Mouse (Mus musculus): ENCODE measurements around the gene Nkpd1. TPM values are rescaled to one million over a fixed set of nuclear protein-coding genes. Genes with fewer than 3 reads are reported as not detected.

Nkpd1 gene
- total and polyA plus RNA-seq, 3 experiments, result 0.06 TPM; not detected in 2

DNA sequence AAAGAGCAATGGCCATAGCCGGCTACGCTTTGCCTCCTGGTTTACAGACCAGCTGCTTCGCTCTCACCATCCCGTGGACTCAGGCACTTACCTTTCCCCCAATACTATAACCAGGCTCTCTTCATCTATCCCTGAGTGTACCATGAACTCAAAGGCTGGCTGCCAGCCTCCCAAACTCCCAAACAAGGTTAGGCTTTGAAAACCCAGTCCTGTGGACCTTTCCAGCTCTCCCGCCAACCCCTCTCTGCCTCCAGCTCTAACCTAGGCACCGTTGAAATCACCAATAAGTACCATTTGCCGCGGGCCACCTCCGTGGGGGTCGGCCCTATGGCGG lies 43.8 kb downstream of the Nkpd1 start:
- peaks cover 9% of the 10 kb centered on the region for H3K79me2 ChIP-seq (replicated peaks; ENCODE audit: control insufficient read depth, insufficient read depth, low read length)
- no peak for DNase-seq
- intact Hi-C loops (cut with DNase I), result loop anchor here (5.0 kb wide), 1 partner anchor 104 kb away; the partner anchor contains the start of gene Mark4
- H3K27me3 ChIP-seq (ENCODE audit: control insufficient read depth, insufficient read depth, low read length), result no peaks in the 10 kb centered on the region
- no peaks in the 10 kb centered on the region; the same call in none of the 2 replicates for H3K36me3 ChIP-seq (ENCODE audit: control insufficient read depth, insufficient read depth, low read length)
- peaks cover 37% of the 10 kb centered on the region for H3K4me1 ChIP-seq (ENCODE audit: control insufficient read depth, insufficient read depth, low read length)
- peak overlapping the region; percentile 99 for H3K27ac ChIP-seq
- H3K9ac ChIP-seq (ENCODE audit: low read depth, low read length), result peak overlapping the region; percentile 78
- no peak for TF ChIP-seq EP300 (IDR thresholded peaks at IDR 0.05; ENCODE audit: insufficient read depth, low read depth, low read length)
- no peak for TF ChIP-seq CTCF (IDR thresholded peaks at IDR 0.05)
- TF ChIP-seq POLR2A (IDR thresholded peaks at IDR 0.05; ENCODE audit: insufficient read depth, low read depth, low read length), result no peak
- H3K4me3 ChIP-seq, result peak overlapping the region; percentile 96
- whole genome bisulfite sequencing, result under 1% methylated on average over 11 of the region's 11 CpGs

DNA sequence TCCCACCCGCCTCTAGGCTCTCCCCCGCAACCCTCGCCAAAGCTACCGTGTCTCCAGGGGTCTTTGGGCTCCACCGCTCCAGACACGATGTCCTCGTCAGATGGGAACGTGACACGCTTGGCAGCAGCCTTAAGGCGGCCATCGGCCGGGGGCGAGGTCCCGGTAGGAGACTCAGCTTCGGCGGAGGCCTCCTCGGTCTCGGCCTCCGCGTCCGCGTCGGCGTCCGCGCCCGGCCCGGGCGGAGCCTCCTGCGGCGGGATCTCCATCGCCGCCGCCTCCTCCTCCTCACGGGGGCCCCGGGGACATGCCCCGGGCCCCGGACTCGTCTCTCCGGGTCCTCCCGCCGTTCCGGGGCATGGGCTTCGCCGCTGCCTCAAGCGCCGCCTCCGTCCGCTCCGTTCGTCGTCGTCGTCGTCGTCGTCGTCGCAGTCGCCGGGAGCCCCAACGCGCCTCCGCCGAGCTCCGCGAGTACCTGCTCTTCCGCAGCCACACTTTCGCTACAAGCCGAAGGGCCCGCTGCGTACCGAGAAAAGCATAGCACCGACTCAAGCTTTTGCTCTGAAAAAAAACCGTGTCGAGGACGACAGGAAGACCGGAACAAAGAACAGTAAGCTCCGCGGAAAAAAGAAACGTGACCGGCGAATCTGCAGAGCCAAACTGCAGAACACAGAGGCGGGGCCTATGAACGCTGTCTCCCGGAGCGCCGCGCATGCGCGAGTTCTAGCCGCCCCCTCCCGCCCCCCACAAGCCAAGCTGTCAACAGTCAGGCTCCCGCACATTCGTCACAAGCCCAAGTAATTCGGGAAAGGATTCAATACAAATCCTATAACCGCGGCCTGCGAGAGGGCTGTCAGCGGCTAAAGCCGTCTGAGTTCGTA lies 44.4 kb downstream of the Nkpd1 start:
- Histone ChIP-seq H3K27ac (peak overlapping the region; percentile 99), H3K27me3 (ENCODE audit: control insufficient read depth, insufficient read depth, low read length) (no peaks in the 10 kb centered on the region), H3K79me2 (replicated peaks; ENCODE audit: control insufficient read depth, insufficient read depth, low read length) (peaks cover 6% of the 10 kb centered on the region), H3K4me1 (ENCODE audit: control insufficient read depth, insufficient read depth, low read length) (peaks cover 33% of the 10 kb centered on the region), H3K36me3 (ENCODE audit: control insufficient read depth, insufficient read depth, low read length) (no peaks in the 10 kb centered on the region; the same call in none of the 2 replicates), H3K9ac (ENCODE audit: low read depth, low read length) (peak overlapping the region; percentile 78), H3K4me3 (peak overlapping the region; percentile 96)
- WGBS, result under 1% methylated on average over 102 of the region's 102 CpGs
- intact Hi-C loops (cut with DNase I), result loop anchor here (2.0 to 5.0 kb wide), 2 partner anchors 43 to 105 kb away; partner anchors contain the start of genes Clasrp and Mark4
- TF ChIP-seq POLR2A (IDR thresholded peaks at IDR 0.05; ENCODE audit: insufficient read depth, low read depth, low read length), result peak; percentile 53
- no peak for TF ChIP-seq EP300 (IDR thresholded peaks at IDR 0.05; ENCODE audit: insufficient read depth, low read depth, low read length)
- TF ChIP-seq CTCF (IDR thresholded peaks at IDR 0.05), result no peak
- DNase-seq, result peak; percentile 91 to 92

DNA sequence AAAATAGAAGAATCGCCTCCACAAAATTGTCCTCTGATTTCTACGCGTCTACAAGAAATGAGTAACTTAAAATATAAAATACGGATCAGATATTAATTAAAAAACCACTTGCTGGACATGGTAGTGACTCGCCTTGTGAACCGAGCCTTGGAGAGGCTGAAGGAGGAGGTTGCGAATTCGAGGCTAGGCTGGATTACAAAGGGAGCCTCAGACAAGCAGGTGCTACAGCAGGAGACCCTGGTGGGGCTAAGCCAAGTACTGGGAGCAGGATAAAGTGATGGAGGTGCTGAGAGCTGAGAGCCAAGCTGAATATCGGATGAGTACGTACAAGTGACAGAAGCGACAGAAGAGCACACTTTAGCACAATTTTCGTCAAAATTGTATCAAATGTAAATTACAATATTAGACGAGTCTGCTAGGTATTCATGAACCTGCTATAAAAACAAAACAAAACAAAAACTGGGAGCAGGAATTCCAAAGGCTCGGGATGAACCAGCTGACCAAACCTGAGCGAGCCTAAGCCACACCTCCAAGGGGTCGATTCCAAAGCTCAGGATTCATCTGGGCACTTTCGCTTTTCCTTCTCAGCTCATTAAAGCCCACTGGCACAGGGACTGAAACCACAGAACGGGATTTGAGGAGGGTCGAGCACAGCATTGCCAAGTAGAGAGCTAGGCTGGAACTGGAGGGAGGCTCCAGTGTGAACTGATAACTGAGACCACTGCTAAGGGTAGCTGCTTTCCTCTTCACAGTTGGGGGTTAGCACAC lies 45.2 kb downstream of the Nkpd1 start, which contains the start of gene Ppp1r37:
Gene Ppp1r37, minus strand, starts transcription at position 434 of the 768 bp plus-strand sequence.
- no peak for TF ChIP-seq EP300 (IDR thresholded peaks at IDR 0.05; ENCODE audit: insufficient read depth, low read depth, low read length)
- TF ChIP-seq POLR2A (IDR thresholded peaks at IDR 0.05; ENCODE audit: insufficient read depth, low read depth, low read length), result peak; percentile 41; the same call in 1 of the 2 replicates
- Histone ChIP-seq H3K27ac (peak within 1 kb of the TSS; percentile 99), H3K79me2 (replicated peaks; ENCODE audit: control insufficient read depth, insufficient read depth, low read length) (peaks cover 5% of the 10 kb centered on the region), H3K27me3 (ENCODE audit: control insufficient read depth, insufficient read depth, low read length) (no peaks in the 10 kb centered on the region), H3K9ac (ENCODE audit: low read depth, low read length) (peak within 1 kb of the TSS; percentile 78), H3K36me3 (ENCODE audit: control insufficient read depth, insufficient read depth, low read length) (no peaks in the 10 kb centered on the region; the same call in none of the 2 replicates), H3K4me1 (ENCODE audit: control insufficient read depth, insufficient read depth, low read length) (peaks cover 27% of the 10 kb centered on the region), H3K4me3 (peak within 1 kb of the TSS; percentile 96)
- under 1% methylated on average over 19 of the region's 19 CpGs for WGBS
- DNase-seq, result peak in 1 of 2 experiments; percentile 32
- intact Hi-C loops (cut with DNase I), result loop anchor here (2.0 to 5.0 kb wide), 2 partner anchors 42 to 106 kb away; partner anchors contain the start of genes Clasrp and Mark4

DNA sequence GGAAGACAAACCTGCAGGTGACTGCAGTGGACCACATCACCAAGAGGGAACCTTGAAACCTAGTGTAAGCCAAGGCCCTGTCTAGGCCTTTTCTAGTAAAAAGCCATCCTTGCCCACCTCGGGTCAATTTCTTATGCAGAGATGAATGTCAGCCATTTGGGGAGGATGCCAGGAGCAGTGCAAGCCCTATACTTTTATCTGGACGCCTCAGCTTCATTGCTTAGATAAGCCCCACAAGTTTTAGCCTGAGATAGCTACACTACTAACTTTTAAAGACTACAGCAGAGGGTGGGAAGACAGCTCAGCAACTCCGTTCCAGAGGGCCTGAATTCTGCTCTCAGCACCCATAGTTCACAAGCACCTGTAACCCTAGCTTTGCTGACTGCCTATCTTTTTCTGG lies 46.2 kb downstream of the Nkpd1 start:
- 65% methylated on average over 3 of the region's 3 CpGs for WGBS
- Histone ChIP-seq H3K9ac (ENCODE audit: low read depth, low read length) (no peak overlapping the region), H3K36me3 (ENCODE audit: control insufficient read depth, insufficient read depth, low read length) (no peaks in the 10 kb centered on the region; the same call in none of the 2 replicates), H3K27ac (no peak overlapping the region), H3K4me3 (no peak overlapping the region), H3K4me1 (ENCODE audit: control insufficient read depth, insufficient read depth, low read length) (peaks cover 17% of the 10 kb centered on the region), H3K79me2 (replicated peaks; ENCODE audit: control insufficient read depth, insufficient read depth, low read length) (peaks cover 4% of the 10 kb centered on the region), H3K27me3 (ENCODE audit: control insufficient read depth, insufficient read depth, low read length) (no peaks in the 10 kb centered on the region)
- TF ChIP-seq EP300 (IDR thresholded peaks at IDR 0.05; ENCODE audit: insufficient read depth, low read depth, low read length), result no peak
- no peak for TF ChIP-seq POLR2A (IDR thresholded peaks at IDR 0.05; ENCODE audit: insufficient read depth, low read depth, low read length)
- no peak for TF ChIP-seq CTCF (IDR thresholded peaks at IDR 0.05)
- DNase-seq, result no peak
- intact Hi-C loops (cut with DNase I), result loop anchor here (2.0 to 5.0 kb wide), 2 partner anchors 41 to 107 kb away; partner anchors contain the start of genes Clasrp and Mark4

DNA sequence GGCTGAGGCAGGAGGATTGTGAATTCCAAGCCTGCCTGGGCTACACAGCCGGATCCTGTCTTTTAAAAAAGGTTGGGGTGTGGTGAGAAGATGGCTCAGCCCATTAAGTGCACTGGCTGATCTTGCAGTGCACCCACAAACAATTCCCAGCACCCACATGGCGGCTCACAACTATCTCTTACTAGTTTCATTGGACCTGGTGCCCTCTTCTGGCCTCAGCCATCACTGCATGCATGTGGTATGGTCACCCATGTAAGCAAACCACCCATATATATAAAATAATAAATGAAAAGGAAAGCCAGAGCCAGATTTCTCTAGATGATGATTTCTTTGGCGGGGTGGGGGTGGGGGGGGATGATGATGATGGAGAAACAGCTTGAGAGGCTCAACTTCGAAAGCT lies 46.8 kb downstream of the Nkpd1 start:
- TF ChIP-seq CTCF (IDR thresholded peaks at IDR 0.05) (peak; percentile 51), EP300 (IDR thresholded peaks at IDR 0.05; ENCODE audit: insufficient read depth, low read depth, low read length) (no peak)
- no peaks in the 10 kb centered on the region for H3K27me3 ChIP-seq (ENCODE audit: control insufficient read depth, insufficient read depth, low read length)
- H3K27ac ChIP-seq, result no peak overlapping the region
- H3K4me1 ChIP-seq (ENCODE audit: control insufficient read depth, insufficient read depth, low read length), result peaks cover 11% of the 10 kb centered on the region
- WGBS, result 93% methylated on average over 4 of the region's 4 CpGs
- no peak overlapping the region for H3K9ac ChIP-seq (ENCODE audit: low read depth, low read length)
- H3K4me3 ChIP-seq, result no peak overlapping the region
- intact Hi-C loops (cut with DNase I), result loop anchor here (5.0 kb wide), 1 partner anchor 107 kb away; the partner anchor contains the start of gene Mark4
- H3K79me2 ChIP-seq (replicated peaks; ENCODE audit: control insufficient read depth, insufficient read depth, low read length), result no peaks in the 10 kb centered on the region
- H3K36me3 ChIP-seq (ENCODE audit: control insufficient read depth, insufficient read depth, low read length), result no peaks in the 10 kb centered on the region; the same call in 1 of the 2 replicates
- no peak for DNase-seq
